Mouse (Mus musculus) heart, postnatal 10 days (tissue): Measurements from ENCODE around the gene Flot1. TPM values are rescaled to one million over a fixed set of nuclear protein-coding genes. Genes with fewer than 3 reads are reported as not detected.

Experiments used
- microRNA-seq, 2 experiments: library from miRNA; unstranded; fragments of <30 nt; microRNA quantifications; one replicate each; pipeline ENCODE4 v1.2.0; 2022
- total RNA-seq, 2 experiments: library from RNA; stranded (reverse); gene quantifications; 2 replicates each; pipeline ENCODE4 v1.2.3; 2021

Gene Flot1
- total RNA-seq, 2 experiments from 2014 or later: 114 to 124 TPM

Small RNA genes within 50 kb of the gene (microRNA-seq; reads per million reads assigned to microRNA genes)
- 0.71 to 1.7 reads per million in 2 experiments for gene Gm28033

Other genes with a start within 250 kb of the Flot1 start
- not detected for gene Sfta2, start 221.7 kb upstream of the Flot1 start, total RNA-seq
- not detected for gene Gm9573, start 196.6 kb upstream of the Flot1 start, total RNA-seq
- gene Mucl3, start 179.5 kb upstream of the Flot1 start, total RNA-seq: not detected
- 10 to 100 TPM; 25.2 to 34.0 TPM for gene Vars2, start 155.6 kb upstream of the Flot1 start, total RNA-seq
- 10 to 100 TPM; 15.5 to 18.7 TPM for gene Gtf2h4, start 149.5 kb upstream of the Flot1 start, total RNA-seq
- gene Ddr1, start 118.6 kb upstream of the Flot1 start, total RNA-seq: 10 to 100 TPM; 56.8 to 66.6 TPM
- 10 to 100 TPM; 18.7 to 25.9 TPM for gene Ier3, start 1.5 kb upstream of the Flot1 start, total RNA-seq
- 100 to 1,000 TPM; 358 to 363 TPM for gene Tubb5, start 15.1 kb downstream of the Flot1 start, total RNA-seq
- gene Mdc1, start 18.3 kb downstream of the Flot1 start, total RNA-seq: 10 to 100 TPM; 20.4 to 22.1 TPM
- 10 to 100 TPM; 12.6 to 13.5 TPM for gene Nrm, start 38.1 kb downstream of the Flot1 start, total RNA-seq
- 10 to 100 TPM; 27.9 to 29.6 TPM for gene Ppp1r18, start 42.4 kb downstream of the Flot1 start, total RNA-seq
- gene Dhx16, start 56.6 kb downstream of the Flot1 start, total RNA-seq: 10 to 100 TPM; 24.7 to 29.2 TPM
- gene 2310061I04Rik, start 74.2 kb downstream of the Flot1 start, total RNA-seq: 10 to 100 TPM; 64.8 to 69.8 TPM
- 10 to 100 TPM; 12.1 to 16.3 TPM for gene Atat1, start 86.8 kb downstream of the Flot1 start, total RNA-seq
- 10 to 100 TPM; 52.8 to 56.2 TPM for gene Mrps18b, start 93.2 kb downstream of the Flot1 start, total RNA-seq
- 10 to 100 TPM; 43.3 to 45.1 TPM for gene Ppp1r10, start 93.2 kb downstream of the Flot1 start, total RNA-seq
- 10 to 100 TPM; 64.0 to 67.4 TPM for gene Abcf1, start 146.5 kb downstream of the Flot1 start, total RNA-seq
- 10 to 100 TPM; 32.8 to 33.1 TPM for gene Gnl1, start 156.6 kb downstream of the Flot1 start, total RNA-seq
- gene Prr3, start 157.0 kb downstream of the Flot1 start, total RNA-seq: 10 to 100 TPM in 1 of 2 experiments, 1 to 10 TPM in 1; 7.9 to 11.0 TPM
- 1 to 10 TPM; 2.2 to 3.3 TPM for gene H2-T24, start 197.3 kb downstream of the Flot1 start, total RNA-seq
- gene H2-T23, start 209.6 kb downstream of the Flot1 start, total RNA-seq: 10 to 100 TPM; 16.6 TPM
- 10 to 100 TPM; 11.0 to 11.8 TPM for gene H2-T22, start 219.5 kb downstream of the Flot1 start, total RNA-seq
- under 1 TPM in 1 of 2 experiments, not detected in 1; 0.15 TPM for gene Gm6034, start 219.7 kb downstream of the Flot1 start, total RNA-seq
- 1 to 10 TPM; 2.1 to 2.4 TPM for gene Gm11127, start 235.1 kb downstream of the Flot1 start, total RNA-seq